Mouse (Mus musculus): ENCODE data around the gene Lmtk3. TPM values are rescaled to one million over a fixed set of nuclear protein-coding genes. Genes with fewer than 3 reads are reported as not detected.

Lmtk3 gene
- polyA plus RNA-seq, 1 experiment from 2014 or later, result 0.08 TPM

- H3K27ac ChIP-seq (ENCODE audit: low read depth, low read length), result no peak overlapping the region
- H3K36me3 ChIP-seq (ENCODE audit: control insufficient read depth, insufficient read depth), result no peaks in the 10 kb centered on the region
- 0 out of 2 replicates have a peak, but pooled peaks cover 3% of the 10 kb centered on the region for H3K27me3 ChIP-seq (replicated peaks; ENCODE audit: control insufficient read depth, insufficient read depth, low read length)
- no peak overlapping the region for H3K9ac ChIP-seq (ENCODE audit: low read depth, low read length)
- no peak overlapping the region for H3K4me3 ChIP-seq (ENCODE audit: low read depth, low read length)
- whole genome bisulfite sequencing, result 82% methylated on average over 10 of the region's 10 CpGs
- H3K4me1 ChIP-seq (replicated peaks; ENCODE audit: control insufficient read depth, insufficient read depth, low read length), result no peaks in the 10 kb centered on the region
- ATAC-seq, result no peak
- H3K9me3 ChIP-seq (ENCODE audit: control insufficient read depth), result no peaks in the 10 kb centered on the region
- no peak for TF ChIP-seq CTCF (IDR thresholded peaks at IDR 0.05; ENCODE audit: low read depth)
- no peak overlapping the region for H3K4me2 ChIP-seq (replicated peaks; ENCODE audit: low read depth)
Measured at GRCm38 (mm10) chr7:45842950-45843744, 59.6 kb downstream of the Lmtk3 start.

DNA sequence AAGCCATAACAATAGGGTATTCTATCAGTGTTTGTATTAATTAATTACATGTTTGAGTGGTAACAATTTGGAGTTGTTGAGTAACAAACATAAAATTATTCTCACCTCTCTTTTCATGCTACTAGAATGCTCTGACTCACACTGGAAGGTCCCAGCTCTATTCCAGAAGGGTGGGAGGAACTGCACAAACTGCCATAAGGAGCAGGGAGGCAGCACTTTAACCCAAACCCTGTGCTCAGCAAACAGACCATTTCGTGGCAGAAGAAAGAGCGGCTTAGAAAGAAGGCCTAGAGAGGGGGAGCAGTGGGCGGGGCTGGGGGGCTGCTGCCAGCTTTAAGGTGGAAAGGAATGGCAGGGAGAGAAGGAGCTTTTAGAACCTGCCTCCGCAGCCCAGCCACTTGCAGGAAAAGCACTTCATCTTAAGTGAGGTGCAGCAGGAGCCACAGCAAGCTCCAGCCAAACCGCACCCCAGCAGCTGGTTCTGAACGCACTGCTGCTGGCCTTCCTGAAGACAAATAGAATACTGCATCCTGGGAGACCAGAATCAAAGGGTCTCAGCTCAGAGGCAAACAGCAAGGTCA, 65.0 kb downstream of the Lmtk3 start:
- TF ChIP-seq CTCF (IDR thresholded peaks at IDR 0.05; ENCODE audit: low read depth), result no peak
- H3K4me1 ChIP-seq (replicated peaks; ENCODE audit: control insufficient read depth, insufficient read depth, low read length), result no peaks in the 10 kb centered on the region
- WGBS, result 18% methylated on average over 6 of the region's 6 CpGs
- no peak overlapping the region for H3K9ac ChIP-seq (ENCODE audit: low read depth, low read length)
- no peaks in the 10 kb centered on the region for H3K9me3 ChIP-seq (ENCODE audit: control insufficient read depth)
- no peak overlapping the region for H3K27ac ChIP-seq (ENCODE audit: low read depth, low read length)
- 0 out of 2 replicates have a peak, but pooled peaks cover 3% of the 10 kb centered on the region for H3K27me3 ChIP-seq (replicated peaks; ENCODE audit: control insufficient read depth, insufficient read depth, low read length)
- no peaks in the 10 kb centered on the region for H3K36me3 ChIP-seq (ENCODE audit: control insufficient read depth, insufficient read depth)
- ATAC-seq, result no peak
- H3K4me2 ChIP-seq (replicated peaks; ENCODE audit: low read depth), result no peak overlapping the region
- H3K4me3 ChIP-seq (ENCODE audit: low read depth, low read length), result no peak overlapping the region

DNA sequence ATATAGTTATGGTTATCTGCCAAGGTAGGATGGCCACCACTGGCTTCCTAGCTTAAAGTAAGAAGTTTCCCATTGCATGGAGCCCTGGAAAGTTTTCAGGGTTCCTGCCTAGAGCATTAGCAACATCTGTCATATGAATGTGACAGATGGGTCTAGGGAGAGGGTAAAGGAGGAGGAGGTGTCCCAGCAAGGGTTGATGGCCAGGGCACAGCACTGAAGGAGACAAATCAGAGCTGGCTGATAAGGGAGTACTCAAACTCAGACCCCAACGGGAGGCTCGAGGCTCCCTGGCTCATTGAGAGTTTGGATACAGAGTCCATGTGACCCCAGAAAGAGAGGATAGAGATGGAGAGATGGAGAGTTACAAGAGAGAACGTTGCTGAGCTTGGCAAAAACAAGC, 67.1 kb downstream of the Lmtk3 start:
- no peak overlapping the region for H3K9ac ChIP-seq (ENCODE audit: low read depth, low read length)

GRCm38 (mm10) chr7:45853089-45853488, 69.6 kb downstream of the Lmtk3 start:
- no peak for TF ChIP-seq CTCF (IDR thresholded peaks at IDR 0.05; ENCODE audit: low read depth)
- no peak overlapping the region for H3K4me3 ChIP-seq (ENCODE audit: low read depth, low read length)
- WGBS, result 82% methylated on average over 12 of the region's 12 CpGs

More for the DNA sequence above, 67.1 kb downstream of the Lmtk3 start:
- ATAC-seq, result no peak
- TF ChIP-seq CTCF (IDR thresholded peaks at IDR 0.05; ENCODE audit: low read depth), result no peak
- Histone ChIP-seq H3K4me3 (ENCODE audit: low read depth, low read length) (no peak overlapping the region), H3K9me3 (ENCODE audit: control insufficient read depth) (no peaks in the 10 kb centered on the region), H3K4me2 (replicated peaks; ENCODE audit: low read depth) (no peak overlapping the region), H3K36me3 (ENCODE audit: control insufficient read depth, insufficient read depth) (0 out of 2 replicates have a peak, but pooled peaks cover 4% of the 10 kb centered on the region), H3K27ac (ENCODE audit: low read depth, low read length) (no peak overlapping the region), H3K27me3 (replicated peaks; ENCODE audit: control insufficient read depth, insufficient read depth, low read length) (0 out of 2 replicates have a peak, but pooled peaks cover 3% of the 10 kb centered on the region), H3K4me1 (replicated peaks; ENCODE audit: control insufficient read depth, insufficient read depth, low read length) (no peaks in the 10 kb centered on the region)
- 67% methylated on average over 3 of the region's 3 CpGs for WGBS

More at GRCm38 (mm10) chr7:45853089-45853488, 69.6 kb downstream of the Lmtk3 start:
- Histone ChIP-seq H3K4me2 (replicated peaks; ENCODE audit: low read depth) (no peak overlapping the region), H3K36me3 (ENCODE audit: control insufficient read depth, insufficient read depth) (0 out of 2 replicates have a peak, but pooled peaks cover 4% of the 10 kb centered on the region), H3K9ac (ENCODE audit: low read depth, low read length) (no peak overlapping the region), H3K4me1 (replicated peaks; ENCODE audit: control insufficient read depth, insufficient read depth, low read length) (no peaks in the 10 kb centered on the region), H3K9me3 (ENCODE audit: control insufficient read depth) (no peaks in the 10 kb centered on the region), H3K27me3 (replicated peaks; ENCODE audit: control insufficient read depth, insufficient read depth, low read length) (peaks cover 14% of the 10 kb centered on the region), H3K27ac (ENCODE audit: low read depth, low read length) (no peak overlapping the region)
- no peak for ATAC-seq

Other genes with a start within 250 kb of the Lmtk3 start
- gene Hsd17b14, start 228.8 kb upstream of the Lmtk3 start, polyA plus RNA-seq (2015; fragmentation: Nextera tagmentation; extraction: Ambion mirVana), result 0.73 and 1.2 TPM in 2 replicates
- gene Bcat2, start 213.6 kb upstream of the Lmtk3 start, polyA plus RNA-seq (2015; fragmentation: Nextera tagmentation; extraction: Ambion mirVana), result 17.7 and 18.6 TPM in 2 replicates
- gene Fgf21, start 168.2 kb upstream of the Lmtk3 start, polyA plus RNA-seq (2015; fragmentation: Nextera tagmentation; extraction: Ambion mirVana), result not detected in 2 replicates
- 0.05 and 0.23 TPM in 2 replicates for gene Fut1, start 166.4 kb upstream of the Lmtk3 start, polyA plus RNA-seq (2015; fragmentation: Nextera tagmentation; extraction: Ambion mirVana)
- 0.08 TPM in 2 replicates for gene Izumo1, start 161.9 kb upstream of the Lmtk3 start, polyA plus RNA-seq (2015; fragmentation: Nextera tagmentation; extraction: Ambion mirVana)
- 5.7 and 6.1 TPM in 2 replicates for gene Rasip1, start 156.2 kb upstream of the Lmtk3 start, polyA plus RNA-seq (2015; fragmentation: Nextera tagmentation; extraction: Ambion mirVana)
- 2.8 and 3.7 TPM in 2 replicates for gene Mamstr, start 143.8 kb upstream of the Lmtk3 start, polyA plus RNA-seq (2015; fragmentation: Nextera tagmentation; extraction: Ambion mirVana)
- gene Fut2, start 117.3 kb upstream of the Lmtk3 start, polyA plus RNA-seq (2015; fragmentation: Nextera tagmentation; extraction: Ambion mirVana), result 2.9 and 3.6 TPM in 2 replicates
- 0.10 and 0.20 TPM in 2 replicates for gene Ntn5, start 99.7 kb upstream of the Lmtk3 start, polyA plus RNA-seq (2015; fragmentation: Nextera tagmentation; extraction: Ambion mirVana)
- 0.08 and 0.25 TPM in 2 replicates for gene Sec1, start 89.3 kb upstream of the Lmtk3 start, polyA plus RNA-seq (2015; fragmentation: Nextera tagmentation; extraction: Ambion mirVana)
- 2.1 and 2.7 TPM in 2 replicates for gene Car11, start 83.9 kb upstream of the Lmtk3 start, polyA plus RNA-seq (2015; fragmentation: Nextera tagmentation; extraction: Ambion mirVana)
- gene Dbp, start 78.7 kb upstream of the Lmtk3 start, polyA plus RNA-seq (2015; fragmentation: Nextera tagmentation; extraction: Ambion mirVana), result 6.9 and 8.6 TPM in 2 replicates
- gene Rpl18, start 68.3 kb upstream of the Lmtk3 start, polyA plus RNA-seq (2015; fragmentation: Nextera tagmentation; extraction: Ambion mirVana), result 708 and 740 TPM in 2 replicates
- 55.1 and 55.9 TPM in 2 replicates for gene Sphk2, start 65.7 kb upstream of the Lmtk3 start, polyA plus RNA-seq (2015; fragmentation: Nextera tagmentation; extraction: Ambion mirVana)
- 16.6 and 16.7 TPM in 2 replicates for gene Fam83e, start 62.5 kb upstream of the Lmtk3 start, polyA plus RNA-seq (2015; fragmentation: Nextera tagmentation; extraction: Ambion mirVana)
- 0.17 and 0.22 TPM in 2 replicates for gene Spaca4, start 57.9 kb upstream of the Lmtk3 start, polyA plus RNA-seq (2015; fragmentation: Nextera tagmentation; extraction: Ambion mirVana)
- gene Sult2b1, start 931 bp downstream of the Lmtk3 start, polyA plus RNA-seq (2015; fragmentation: Nextera tagmentation; extraction: Ambion mirVana), result 36.7 and 37.1 TPM in 2 replicates
- 61.9 and 66.4 TPM in 2 replicates for gene Cyth2, start 30.8 kb downstream of the Lmtk3 start, polyA plus RNA-seq (2015; fragmentation: Nextera tagmentation; extraction: Ambion mirVana)
- gene Kcnj14, start 41.0 kb downstream of the Lmtk3 start, polyA plus RNA-seq (2015; fragmentation: Nextera tagmentation; extraction: Ambion mirVana), result 0.10 and 0.27 TPM in 2 replicates
- 16.4 and 16.6 TPM in 2 replicates for gene Grwd1, start 47.2 kb downstream of the Lmtk3 start, polyA plus RNA-seq (2015; fragmentation: Nextera tagmentation; extraction: Ambion mirVana)
- gene Kdelr1, start 89.0 kb downstream of the Lmtk3 start, polyA plus RNA-seq (2015; fragmentation: Nextera tagmentation; extraction: Ambion mirVana), result 99.6 and 107 TPM in 2 replicates
- 0.66 and 1.1 TPM in 2 replicates for gene Grin2d, start 94.6 kb downstream of the Lmtk3 start, polyA plus RNA-seq (2015; fragmentation: Nextera tagmentation; extraction: Ambion mirVana)
- gene Syngr4, start 113.0 kb downstream of the Lmtk3 start, polyA plus RNA-seq (2015; fragmentation: Nextera tagmentation; extraction: Ambion mirVana), result 0.72 and 0.75 TPM in 2 replicates
- 6.8 and 7.4 TPM in 2 replicates for gene Tmem143, start 113.2 kb downstream of the Lmtk3 start, polyA plus RNA-seq (2015; fragmentation: Nextera tagmentation; extraction: Ambion mirVana)
- 82.4 and 83.3 TPM in 2 replicates for gene Emp3, start 137.7 kb downstream of the Lmtk3 start, polyA plus RNA-seq (2015; fragmentation: Nextera tagmentation; extraction: Ambion mirVana)
- 2.9 and 3.3 TPM in 2 replicates for gene Ccdc114, start 140.3 kb downstream of the Lmtk3 start, polyA plus RNA-seq (2015; fragmentation: Nextera tagmentation; extraction: Ambion mirVana)
- 5.3 and 7.1 TPM in 2 replicates for gene Abcc6, start 246.6 kb downstream of the Lmtk3 start, polyA plus RNA-seq (2015; fragmentation: Nextera tagmentation; extraction: Ambion mirVana)
- gene Nomo1, start 250.0 kb downstream of the Lmtk3 start, polyA plus RNA-seq (2015; fragmentation: Nextera tagmentation; extraction: Ambion mirVana), result 34.4 and 37.3 TPM in 2 replicates

All from intestine, postnatal 0 days (tissue).